Mouse (Mus musculus) ovary, postnatal 10 days (tissue): ENCODE data around the gene Ube2k.

Experiments used
- DNase-seq: peaks from one replicate; pipeline ENCODE4 v3.0.0; 2022; ENCODE audit warnings: low spot score

Gene Ube2k

DNA sequence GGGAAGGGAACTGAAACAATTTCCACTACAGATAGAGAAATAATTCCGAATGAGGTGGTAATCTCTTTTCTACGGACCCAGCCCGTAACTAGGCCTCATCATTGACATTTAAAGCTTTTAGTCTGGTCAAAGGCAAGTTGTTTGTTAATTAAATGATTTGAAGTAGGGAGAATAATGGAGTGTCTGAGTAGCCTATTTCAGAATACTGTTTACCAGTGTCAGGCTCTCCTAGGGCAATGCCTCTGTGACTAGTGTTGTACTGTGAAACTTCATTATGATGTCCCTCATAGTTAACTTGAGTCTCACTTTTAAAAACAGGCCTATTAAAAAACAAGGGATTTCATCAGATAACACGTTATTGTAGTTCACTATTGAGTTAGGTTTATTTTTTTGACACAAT lies 1.1 kb downstream of the Ube2k start:
- no peak for DNase-seq

GRCm38 (mm10) chr5:65538829-65539228 lies 1.8 kb downstream of the Ube2k start:
- DNase-seq = no peak

DNA sequence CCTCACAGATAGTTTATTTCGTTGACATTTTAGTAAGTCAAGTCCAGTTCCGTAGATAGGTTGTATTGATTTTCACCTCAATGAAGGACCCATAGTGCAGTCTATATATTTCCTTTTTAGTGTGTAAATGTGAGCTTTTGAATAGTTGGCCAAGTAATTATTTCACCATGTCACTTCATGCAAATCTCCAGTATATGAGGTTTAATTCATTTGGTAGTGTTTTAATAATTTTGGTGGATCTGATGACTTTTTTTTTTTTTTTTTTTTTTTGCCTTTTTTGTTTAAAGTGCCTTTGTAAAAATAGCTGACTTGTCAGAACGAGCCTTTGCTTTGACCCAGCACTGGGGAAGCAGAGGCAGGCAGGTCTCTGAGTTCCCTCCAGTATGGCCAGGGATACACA lies 2.8 kb downstream of the Ube2k start:
- no peak for DNase-seq

- DNase-seq = no peak
Observed at GRCm38 (mm10) chr5:65541889-65542288, 4.9 kb downstream of the Ube2k start.

- no peak for DNase-seq
Observed at GRCm38 (mm10) chr5:65543491-65543890, 6.5 kb downstream of the Ube2k start.

DNA sequence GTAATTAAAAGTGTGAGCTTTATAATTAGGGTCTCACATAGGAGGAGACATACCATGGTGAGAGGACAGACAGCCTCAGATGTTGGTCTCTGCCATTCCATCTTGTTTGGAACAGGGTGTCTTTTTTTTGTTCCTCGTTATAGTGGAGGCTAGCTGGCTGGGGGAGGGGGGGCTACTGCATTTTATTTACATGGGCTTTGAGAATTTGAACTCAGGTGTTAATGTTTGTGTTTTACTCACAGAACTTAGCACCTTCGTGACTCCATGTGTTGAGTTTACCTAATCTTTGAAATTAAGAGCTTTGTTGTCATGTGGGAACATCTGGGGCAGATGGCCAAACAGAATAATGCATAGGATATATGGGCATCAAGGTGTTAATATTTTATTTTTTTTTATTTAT lies 7.6 kb downstream of the Ube2k start:
- no peak for DNase-seq

GRCm38 (mm10) chr5:65549677-65550076 lies 12.6 kb downstream of the Ube2k start:
- no peak for DNase-seq

- DNase-seq = no peak
Observed at GRCm38 (mm10) chr5:65557109-65557508, 20.1 kb downstream of the Ube2k start.

DNA sequence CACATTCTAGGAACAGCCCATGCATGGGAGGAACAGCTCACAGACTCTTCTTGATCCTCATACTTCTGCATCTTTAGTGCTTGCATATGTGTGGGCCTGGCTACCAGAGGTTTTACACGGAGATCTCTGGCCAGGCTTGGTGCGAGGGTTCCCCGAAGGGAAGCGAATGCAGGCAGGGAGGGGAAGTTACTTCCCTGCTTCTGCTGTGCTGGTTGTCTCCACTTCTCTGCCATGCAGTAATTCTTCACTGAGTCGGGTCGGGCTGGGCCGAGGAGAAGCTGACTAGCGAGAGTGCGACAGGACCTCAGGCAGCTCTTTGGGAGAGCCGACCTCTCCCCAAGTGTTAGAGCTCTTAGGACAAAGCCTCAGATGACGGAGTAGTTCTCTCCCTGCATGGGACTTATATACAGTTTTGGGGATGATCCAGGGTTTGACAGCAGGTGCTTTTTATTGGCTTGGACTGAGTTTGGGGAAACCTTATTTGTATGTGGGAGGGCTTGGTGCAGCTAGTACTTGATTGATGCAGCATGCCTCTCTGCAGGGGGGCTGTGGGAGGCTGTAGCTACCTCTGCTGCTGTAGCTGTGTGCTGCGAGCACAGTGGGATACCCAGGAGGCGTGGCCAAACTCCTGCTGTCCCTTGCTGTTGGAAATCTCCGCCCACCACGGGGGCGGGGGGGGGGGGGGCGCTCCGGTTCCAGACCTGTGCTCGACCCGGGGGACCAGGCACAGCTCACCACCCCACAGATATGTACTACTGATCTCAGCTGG lies 24.3 kb downstream of the Ube2k start:
- DNase-seq = no peak

DNA sequence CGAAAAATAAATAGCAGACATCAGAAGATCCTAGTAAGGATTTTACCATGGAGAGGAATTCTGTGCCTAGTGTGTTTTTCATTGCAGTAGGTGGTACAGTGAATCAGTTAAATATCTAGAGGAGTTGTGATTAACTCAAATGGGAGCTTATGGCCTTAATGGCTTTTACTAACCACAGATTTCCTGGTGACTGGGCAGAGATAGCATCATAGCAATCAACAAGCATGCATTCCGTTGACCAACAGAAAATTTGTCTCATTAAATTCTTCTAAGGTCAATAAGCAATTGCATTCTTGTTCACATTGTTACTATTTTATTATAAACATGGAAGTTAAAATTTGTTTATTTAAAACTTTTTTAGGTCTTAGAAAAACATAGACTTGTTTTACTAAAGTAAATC lies 28.5 kb downstream of the Ube2k start:
- DNase-seq = no peak

GRCm38 (mm10) chr5:65574876-65575275 lies 37.8 kb downstream of the Ube2k start:
- no peak for DNase-seq

- DNase-seq = no peak
Observed at GRCm38 (mm10) chr5:65575896-65576295, 38.9 kb downstream of the Ube2k start.

DNA sequence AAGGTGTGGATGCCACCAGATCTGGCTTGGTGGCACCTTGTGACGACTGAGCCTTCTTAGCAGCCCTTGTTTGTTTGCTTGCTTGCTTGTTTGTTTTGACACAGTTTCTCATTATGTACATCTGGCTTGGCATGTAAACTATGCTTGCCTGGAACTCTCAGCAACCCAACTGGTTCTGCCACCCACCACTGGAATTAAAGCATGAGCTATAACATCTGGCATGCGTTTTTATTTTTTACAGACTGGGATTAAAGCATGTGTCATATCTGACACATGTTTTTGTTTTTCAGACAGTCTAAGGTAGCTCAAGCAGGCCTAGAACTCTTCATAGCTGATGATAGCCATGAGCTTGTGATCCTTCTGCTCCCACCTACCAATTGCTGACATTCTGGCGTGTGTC lies 41.5 kb downstream of the Ube2k start:
- no peak for DNase-seq

DNA sequence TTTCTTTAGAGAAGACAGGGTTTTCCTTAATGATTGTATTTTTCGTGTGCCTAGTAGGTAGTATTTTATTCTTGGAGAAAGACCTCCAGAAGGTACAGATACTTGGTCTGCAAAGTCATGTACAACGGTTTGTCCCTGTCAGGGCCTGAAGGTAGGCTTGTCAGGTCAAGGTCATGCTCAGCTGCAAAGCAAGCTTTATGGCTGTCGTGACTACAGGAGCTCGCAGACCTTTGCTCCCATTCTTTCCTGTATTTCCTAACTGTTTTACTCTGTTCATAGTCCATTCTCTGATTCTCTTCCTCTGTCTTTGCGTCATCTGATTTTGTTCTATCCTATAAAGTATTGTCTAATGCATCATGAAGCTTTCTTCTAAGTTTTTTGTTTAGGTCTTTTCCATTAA lies 49.3 kb downstream of the Ube2k start:
- no peak for DNase-seq

DNA sequence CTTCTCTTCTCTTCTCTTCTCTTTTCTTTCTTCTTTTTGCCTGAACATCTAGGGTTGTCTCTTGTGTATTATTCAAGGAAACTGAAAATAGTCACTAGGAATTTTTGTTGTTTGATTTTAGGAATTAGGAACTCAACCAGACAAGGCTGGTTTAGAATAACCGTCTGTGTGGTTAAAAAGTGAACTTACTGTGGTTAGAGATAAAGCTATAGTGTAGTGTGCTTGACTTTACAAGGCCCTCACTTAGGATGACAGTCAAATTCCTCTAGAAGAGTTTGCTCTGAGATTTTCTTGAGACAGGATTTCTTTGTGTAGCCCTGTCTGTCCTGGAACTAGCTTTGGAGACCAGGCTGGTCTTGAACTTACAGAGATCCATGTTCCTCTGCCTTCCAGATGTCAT lies 53.2 kb downstream of the Ube2k start:
- DNase-seq = no peak

DNA sequence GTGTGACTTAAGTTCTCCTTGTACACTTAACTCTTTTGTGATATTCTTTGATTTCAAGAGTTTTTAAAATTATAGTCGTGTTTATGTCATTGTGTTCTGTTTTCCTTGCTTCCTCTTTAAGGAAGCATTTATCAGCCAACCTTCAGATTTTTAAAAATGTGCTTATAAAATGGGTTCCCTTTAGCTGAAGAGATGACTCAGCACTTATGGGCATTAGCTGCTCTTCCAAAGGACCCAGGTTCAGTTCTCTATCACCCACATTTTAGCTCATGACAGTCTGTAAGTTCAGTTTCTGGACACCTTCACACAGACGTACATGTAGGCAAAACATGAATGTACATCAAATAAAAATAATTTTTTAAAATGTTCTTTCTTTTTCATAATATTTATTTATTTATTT lies 55.4 kb downstream of the Ube2k start:
- DNase-seq = no peak

DNA sequence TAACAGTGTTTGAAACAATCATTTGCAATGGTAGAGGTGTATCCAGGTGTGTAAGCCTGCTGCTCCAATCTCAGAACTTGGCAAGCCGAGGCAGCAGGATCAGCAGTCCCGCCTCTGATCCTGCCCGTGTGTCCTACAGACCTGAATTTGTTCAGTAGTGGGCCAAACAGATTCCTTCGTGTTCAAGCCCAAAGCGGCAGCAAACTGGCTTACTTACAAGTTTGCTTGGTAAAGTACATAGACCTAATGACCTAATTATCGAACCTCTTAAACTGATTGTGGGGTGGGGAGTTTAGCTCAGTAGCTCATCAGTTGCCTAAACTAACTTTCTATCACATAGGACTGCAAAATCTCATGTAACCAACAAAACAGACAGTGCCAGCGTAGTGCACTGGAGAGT lies 62.6 kb downstream of the Ube2k start:
- DNase-seq = no peak

GRCm38 (mm10) chr5:65606820-65607219 lies 69.8 kb downstream of the Ube2k start:
- DNase-seq = no peak

GRCm38 (mm10) chr5:65609769-65610168 lies 72.7 kb downstream of the Ube2k start:
- no peak for DNase-seq

GRCm38 (mm10) chr5:65610541-65610940 lies 73.5 kb downstream of the Ube2k start:
- no peak for DNase-seq

DNA sequence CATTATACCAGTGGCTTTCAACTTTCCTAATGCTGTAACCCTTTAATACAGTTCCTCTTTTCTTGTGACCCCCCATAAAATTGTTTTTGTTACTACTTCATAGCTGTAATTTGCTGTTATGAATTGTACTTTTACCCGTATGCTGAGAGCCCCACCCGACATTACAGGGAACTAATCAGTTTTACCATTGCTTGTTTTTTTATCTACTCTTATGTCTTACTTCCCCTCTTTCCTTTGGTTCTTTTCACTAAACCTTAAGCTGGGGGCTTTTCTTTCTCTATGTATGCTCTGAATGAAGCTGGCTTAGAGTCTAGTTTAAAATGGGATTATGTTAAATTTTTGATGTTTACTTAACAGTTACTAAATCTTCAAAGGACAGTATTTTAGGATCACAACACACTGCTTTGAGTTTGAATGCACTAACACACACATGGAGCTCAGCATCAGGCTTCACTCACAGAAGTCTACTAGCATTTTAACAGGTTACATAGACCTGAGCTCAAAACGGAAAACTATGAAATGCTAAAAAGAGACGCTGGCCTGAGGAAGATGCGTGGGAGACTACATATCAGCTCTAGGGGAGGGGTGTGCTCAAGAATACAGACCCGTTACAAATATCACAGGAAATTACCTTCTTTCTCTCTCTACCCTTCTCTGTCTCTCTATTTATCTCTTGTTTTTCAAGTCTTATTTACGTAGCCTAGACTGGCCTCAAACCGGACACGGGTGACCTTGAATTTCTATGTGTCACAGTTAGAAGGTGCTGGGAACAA lies 76.3 kb downstream of the Ube2k start:
- DNase-seq = no peak

DNA sequence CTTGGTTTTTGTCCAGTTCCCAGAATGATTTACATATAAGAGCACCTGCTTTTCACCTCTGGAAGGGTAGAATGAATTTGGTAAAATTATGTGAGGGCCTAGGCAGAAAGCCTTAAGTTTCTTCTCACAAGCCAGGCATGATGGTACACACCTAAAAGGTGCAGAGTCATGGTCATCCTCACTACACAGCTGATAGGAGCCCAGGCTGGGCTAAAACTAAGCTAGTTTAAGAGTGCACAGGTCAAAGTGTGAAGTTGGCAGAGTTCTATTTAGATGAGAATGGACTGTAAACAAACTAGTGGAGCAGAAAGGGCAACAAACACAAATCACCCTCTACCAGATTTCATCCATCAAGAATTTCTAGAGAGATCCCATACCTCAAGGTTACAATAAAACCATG lies 87.3 kb downstream of the Ube2k start:
- DNase-seq = no peak

GRCm38 (mm10) chr5:65638896-65639295 lies 101.9 kb downstream of the Ube2k start:
- DNase-seq = no peak
